Mouse (Mus musculus): ENCODE data around the gene Trim67. TPM values are rescaled to one million over a fixed set of nuclear protein-coding genes. Genes with fewer than 3 reads are reported as not detected.

Gene Trim67
- 23.6 and 28.3 TPM in 2 replicates for polyA plus RNA-seq (2015; fragmentation: Nextera tagmentation; extraction: Ambion mirVana)

- Histone ChIP-seq H3K27me3 (replicated peaks) (no peaks in the 10 kb centered on the region), H3K9me3 (replicated peaks) (no peaks in the 10 kb centered on the region), H3K27ac (replicated peaks) (peak within 1 kb of the TSS; percentile 98), H3K4me1 (peaks cover 62% of the 10 kb centered on the region), H3K36me3 (no peaks in the 10 kb centered on the region), H3K4me3 (replicated peaks) (peak within 1 kb of the TSS; percentile 77), H3K4me2 (peak within 1 kb of the TSS; percentile 69), H3K9ac (replicated peaks) (peak within 1 kb of the TSS; percentile 64)
- peak; percentile 94 for ATAC-seq (ENCODE audit: low FRiP score)
- WGBS: under 1% methylated on average over 27 of the region's 39 CpGs
Observed at GRCm38 (mm10) chr8:124792708-124793107, at the start of gene Trim67. Trim67 (plus strand) TSS chr8:124793092.

GRCm38 (mm10) chr8:124746661-124747060 lies 46.2 kb upstream of the Trim67 start:
- 81% methylated on average over 13 of the region's 13 CpGs for WGBS
- no peaks in the 10 kb centered on the region for H3K36me3 ChIP-seq
- ATAC-seq (ENCODE audit: low FRiP score): no peak

GRCm38 (mm10) chr8:124751191-124751590 lies 41.7 kb upstream of the Trim67 start:
- H3K36me3 ChIP-seq: no peaks in the 10 kb centered on the region
- peak overlapping the region; percentile 37 for H3K9ac ChIP-seq (replicated peaks)
- peak overlapping the region; percentile 67 for H3K4me2 ChIP-seq
- H3K4me3 ChIP-seq (replicated peaks): peak overlapping the region; percentile 43
- H3K27ac ChIP-seq (replicated peaks): no peak overlapping the region
- peaks cover 19% of the 10 kb centered on the region for H3K4me1 ChIP-seq
- H3K27me3 ChIP-seq (replicated peaks): peaks cover 57% of the 10 kb centered on the region
- H3K9me3 ChIP-seq (replicated peaks): no peaks in the 10 kb centered on the region
- WGBS: under 1% methylated on average over 31 of the region's 31 CpGs
- ATAC-seq (ENCODE audit: low FRiP score): no peak

More at GRCm38 (mm10) chr8:124746661-124747060, 46.2 kb upstream of the Trim67 start:
- Histone ChIP-seq H3K4me3 (replicated peaks) (no peak overlapping the region), H3K9me3 (replicated peaks) (no peaks in the 10 kb centered on the region), H3K27ac (replicated peaks) (no peak overlapping the region), H3K27me3 (replicated peaks) (peaks cover 31% of the 10 kb centered on the region), H3K4me1 (peaks cover 9% of the 10 kb centered on the region), H3K9ac (replicated peaks) (no peak overlapping the region), H3K4me2 (no peak overlapping the region)

- no peaks in the 10 kb centered on the region for H3K9me3 ChIP-seq (replicated peaks)
- peak within 1 kb of the TSS; percentile 37 for H3K9ac ChIP-seq (replicated peaks)
- H3K4me1 ChIP-seq: peaks cover 19% of the 10 kb centered on the region
- WGBS: under 1% methylated on average over 35 of the region's 41 CpGs
- H3K4me3 ChIP-seq (replicated peaks): peak within 1 kb of the TSS; percentile 43
- no peaks in the 10 kb centered on the region for H3K36me3 ChIP-seq
- H3K27ac ChIP-seq (replicated peaks): no peak within 1 kb of the TSS
- H3K27me3 ChIP-seq (replicated peaks): peaks cover 57% of the 10 kb centered on the region
- peak within 1 kb of the TSS; percentile 67 for H3K4me2 ChIP-seq
- no peak; the same call in 1 of the 2 replicates for ATAC-seq (ENCODE audit: low FRiP score)
Observed at GRCm38 (mm10) chr8:124751709-124752173, 41.2 kb upstream of the Trim67 start, which contains the start of gene Fam89a. Fam89a (minus strand) TSS chr8:124751832.

- WGBS: 38% methylated on average over 21 of the region's 21 CpGs
- Histone ChIP-seq H3K4me3 (replicated peaks) (peak overlapping the region; percentile 43; the same call in 1 of the 2 replicates), H3K9ac (replicated peaks) (no peak overlapping the region), H3K4me2 (peak overlapping the region; percentile 67), H3K36me3 (no peaks in the 10 kb centered on the region), H3K4me1 (peaks cover 19% of the 10 kb centered on the region), H3K27ac (replicated peaks) (no peak overlapping the region), H3K9me3 (replicated peaks) (no peaks in the 10 kb centered on the region), H3K27me3 (replicated peaks) (peaks cover 57% of the 10 kb centered on the region)
- ATAC-seq (ENCODE audit: low FRiP score): no peak
Observed at GRCm38 (mm10) chr8:124752325-124752862, 40.5 kb upstream of the Trim67 start.

- no peaks in the 10 kb centered on the region for H3K36me3 ChIP-seq
- H3K9me3 ChIP-seq (replicated peaks): no peaks in the 10 kb centered on the region
- H3K4me2 ChIP-seq: no peak overlapping the region
- WGBS: 23% methylated on average over 11 of the region's 11 CpGs
- no peak overlapping the region for H3K9ac ChIP-seq (replicated peaks)
- H3K27me3 ChIP-seq (replicated peaks): peaks cover 50% of the 10 kb centered on the region
- peak; percentile 59; the same call in 1 of the 2 replicates for ATAC-seq (ENCODE audit: low FRiP score)
- H3K4me3 ChIP-seq (replicated peaks): no peak overlapping the region
- peaks cover 19% of the 10 kb centered on the region for H3K4me1 ChIP-seq
- H3K27ac ChIP-seq (replicated peaks): no peak overlapping the region
Observed at GRCm38 (mm10) chr8:124754101-124754791, 38.6 kb upstream of the Trim67 start.

GRCm38 (mm10) chr8:124754792-124755190 lies 38.1 kb upstream of the Trim67 start:
- Histone ChIP-seq H3K9ac (replicated peaks) (no peak overlapping the region), H3K36me3 (no peaks in the 10 kb centered on the region), H3K4me3 (replicated peaks) (no peak overlapping the region), H3K27me3 (replicated peaks) (peaks cover 45% of the 10 kb centered on the region), H3K9me3 (replicated peaks) (no peaks in the 10 kb centered on the region), H3K4me1 (peaks cover 19% of the 10 kb centered on the region), H3K4me2 (no peak overlapping the region), H3K27ac (replicated peaks) (no peak overlapping the region)
- WGBS: 46% methylated on average over 4 of the region's 4 CpGs
- no peak for ATAC-seq (ENCODE audit: low FRiP score)

GRCm38 (mm10) chr8:124755481-124755880 lies 37.4 kb upstream of the Trim67 start:
- Histone ChIP-seq H3K27me3 (replicated peaks) (peaks cover 38% of the 10 kb centered on the region), H3K36me3 (no peaks in the 10 kb centered on the region), H3K4me3 (replicated peaks) (no peak overlapping the region), H3K9me3 (replicated peaks) (no peaks in the 10 kb centered on the region), H3K27ac (replicated peaks) (no peak overlapping the region), H3K4me1 (peaks cover 19% of the 10 kb centered on the region), H3K9ac (replicated peaks) (no peak overlapping the region), H3K4me2 (no peak overlapping the region)
- 91% methylated on average over 8 of the region's 8 CpGs for WGBS
- ATAC-seq (ENCODE audit: low FRiP score): no peak

GRCm38 (mm10) chr8:124756153-124756552 lies 36.7 kb upstream of the Trim67 start:
- peaks cover 14% of the 10 kb centered on the region for H3K4me1 ChIP-seq
- ATAC-seq (ENCODE audit: low FRiP score): no peak
- H3K4me2 ChIP-seq: no peak overlapping the region

GRCm38 (mm10) chr8:124756601-124757000 lies 36.3 kb upstream of the Trim67 start:
- H3K27ac ChIP-seq (replicated peaks): no peak overlapping the region
- no peak overlapping the region for H3K4me3 ChIP-seq (replicated peaks)
- WGBS: 75% methylated on average over 5 of the region's 5 CpGs
- H3K27me3 ChIP-seq (replicated peaks): peaks cover 27% of the 10 kb centered on the region
- H3K4me1 ChIP-seq: peaks cover 10% of the 10 kb centered on the region
- ATAC-seq (ENCODE audit: low FRiP score): no peak
- no peak overlapping the region for H3K9ac ChIP-seq (replicated peaks)
- no peaks in the 10 kb centered on the region for H3K9me3 ChIP-seq (replicated peaks)
- no peaks in the 10 kb centered on the region for H3K36me3 ChIP-seq
- H3K4me2 ChIP-seq: no peak overlapping the region

More at GRCm38 (mm10) chr8:124756153-124756552, 36.7 kb upstream of the Trim67 start:
- WGBS: 76% methylated on average over 2 of the region's 2 CpGs
- Histone ChIP-seq H3K36me3 (no peaks in the 10 kb centered on the region), H3K4me3 (replicated peaks) (no peak overlapping the region), H3K27me3 (replicated peaks) (peaks cover 31% of the 10 kb centered on the region), H3K9ac (replicated peaks) (no peak overlapping the region), H3K9me3 (replicated peaks) (no peaks in the 10 kb centered on the region), H3K27ac (replicated peaks) (no peak overlapping the region)

- Histone ChIP-seq H3K9me3 (replicated peaks) (no peaks in the 10 kb centered on the region), H3K27ac (replicated peaks) (no peak overlapping the region), H3K27me3 (replicated peaks) (peaks cover 10% of the 10 kb centered on the region; the same call in 1 of the 2 replicates), H3K4me1 (0 out of 2 replicates have a peak, but pooled peaks cover 6% of the 10 kb centered on the region), H3K4me2 (no peak overlapping the region), H3K9ac (replicated peaks) (no peak overlapping the region), H3K4me3 (replicated peaks) (no peak overlapping the region), H3K36me3 (no peaks in the 10 kb centered on the region)
- WGBS: 35% methylated on average over 3 of the region's 3 CpGs
- ATAC-seq (ENCODE audit: low FRiP score): no peak
Observed at GRCm38 (mm10) chr8:124758544-124758943, 34.3 kb upstream of the Trim67 start.

GRCm38 (mm10) chr8:124763061-124763460 lies 29.8 kb upstream of the Trim67 start:
- H3K9me3 ChIP-seq (replicated peaks): no peaks in the 10 kb centered on the region
- H3K27ac ChIP-seq (replicated peaks): no peak overlapping the region
- no peak for ATAC-seq (ENCODE audit: low FRiP score)
- H3K4me2 ChIP-seq: no peak overlapping the region
- 0 out of 2 replicates have a peak, but pooled peaks cover 3% of the 10 kb centered on the region for H3K4me1 ChIP-seq
- H3K4me3 ChIP-seq (replicated peaks): no peak overlapping the region
- H3K27me3 ChIP-seq (replicated peaks): no peaks in the 10 kb centered on the region
- 53% methylated on average over 7 of the region's 7 CpGs for WGBS
- H3K36me3 ChIP-seq: no peaks in the 10 kb centered on the region
- no peak overlapping the region for H3K9ac ChIP-seq (replicated peaks)
